Mouse (Mus musculus) hindlimb bud, embryonic 11.5 days (tissue): ENCODE measurements around the gene Ankfn1.

ENCODE experiments used
- DNase-seq: peaks from one replicate; pipeline ENCODE4 v3.0.0-alpha.2; 2012; ENCODE audit warnings: low read depth, low spot score; ENCODE audit errors: extremely low spot score

The Ankfn1 gene

DNA sequence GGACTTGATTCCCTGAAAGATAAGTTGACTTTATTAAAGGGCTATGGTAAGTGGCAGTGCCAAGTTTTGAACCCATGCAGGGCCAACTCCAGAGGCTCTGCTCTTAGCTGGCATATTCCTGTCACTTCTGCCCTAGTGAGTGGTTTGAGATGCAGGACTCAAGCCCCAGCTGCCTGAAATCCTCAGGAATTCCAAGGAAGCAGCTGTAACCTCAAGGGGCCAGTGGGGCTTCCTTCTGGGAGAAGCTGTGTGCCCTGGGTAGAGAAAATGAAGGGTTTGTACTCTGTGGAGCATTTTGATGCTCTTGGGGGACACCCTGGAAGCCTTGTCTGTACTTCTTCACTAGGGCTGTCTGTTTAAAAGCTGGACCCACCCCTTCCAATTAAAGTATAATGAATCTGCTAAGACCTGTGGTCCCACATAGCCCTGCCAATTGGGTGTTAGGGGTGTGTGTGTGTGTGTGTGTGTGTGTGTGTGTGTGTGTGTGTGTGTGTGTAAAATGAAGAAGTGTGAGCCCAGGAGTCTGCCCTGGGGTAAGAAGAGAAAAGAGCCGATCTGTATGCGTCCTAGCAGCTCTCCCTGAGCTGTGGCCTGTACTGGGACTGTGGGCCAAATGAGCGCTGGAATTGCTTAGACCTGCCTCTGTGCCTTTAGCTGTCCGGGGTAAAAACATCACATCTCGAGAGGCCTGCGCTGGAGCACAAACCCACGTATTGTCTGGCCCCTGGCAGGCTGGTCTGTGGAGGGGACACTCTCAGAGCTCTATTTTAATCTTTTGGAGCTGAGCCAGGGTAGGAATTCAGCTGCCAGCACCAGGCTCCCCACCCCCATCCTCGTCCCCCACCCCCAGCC lies 395.4 kb downstream of the Ankfn1 start:
- DNase-seq: no peak

DNA sequence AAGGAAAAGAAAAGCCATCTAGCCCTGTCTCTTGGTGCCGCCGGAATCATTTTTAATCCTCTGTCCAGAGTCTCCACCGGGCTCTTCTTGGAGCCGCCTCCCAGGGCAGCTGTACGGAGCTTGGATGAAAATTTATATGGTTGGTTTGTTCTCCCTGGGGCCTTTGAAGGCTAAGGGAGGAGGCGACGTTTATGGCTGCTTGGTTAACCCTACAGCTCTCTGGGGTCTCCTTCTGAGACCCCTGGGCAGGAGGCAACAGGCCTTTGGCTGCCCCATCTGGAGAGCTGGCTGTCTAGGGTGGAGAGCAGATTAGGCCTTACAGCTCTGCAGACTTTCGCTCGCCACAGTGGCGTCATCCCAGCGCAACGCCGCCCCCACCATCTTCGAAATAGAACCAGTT lies 406.5 kb downstream of the Ankfn1 start:
- no peak for DNase-seq

DNA sequence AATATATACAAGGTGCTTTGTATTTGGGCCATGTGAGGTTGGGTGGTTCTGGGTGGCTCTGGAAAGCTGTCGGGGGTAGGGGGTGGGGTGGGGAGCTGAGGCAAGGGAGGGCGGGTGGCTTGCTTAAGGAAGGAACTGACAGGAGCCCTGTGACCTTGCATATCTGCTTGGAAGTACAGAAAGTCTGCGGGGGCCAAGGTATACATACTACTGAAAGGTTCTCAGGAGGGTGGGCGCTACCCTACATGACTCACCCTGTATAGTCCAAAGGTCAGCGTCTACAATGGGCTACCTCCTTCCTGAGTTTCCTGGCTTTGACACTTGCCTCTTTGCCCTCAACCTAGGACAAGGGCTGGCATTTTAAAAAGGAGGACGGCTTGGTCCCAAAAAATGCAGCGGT lies 407.1 kb downstream of the Ankfn1 start:
- no peak for DNase-seq

DNA sequence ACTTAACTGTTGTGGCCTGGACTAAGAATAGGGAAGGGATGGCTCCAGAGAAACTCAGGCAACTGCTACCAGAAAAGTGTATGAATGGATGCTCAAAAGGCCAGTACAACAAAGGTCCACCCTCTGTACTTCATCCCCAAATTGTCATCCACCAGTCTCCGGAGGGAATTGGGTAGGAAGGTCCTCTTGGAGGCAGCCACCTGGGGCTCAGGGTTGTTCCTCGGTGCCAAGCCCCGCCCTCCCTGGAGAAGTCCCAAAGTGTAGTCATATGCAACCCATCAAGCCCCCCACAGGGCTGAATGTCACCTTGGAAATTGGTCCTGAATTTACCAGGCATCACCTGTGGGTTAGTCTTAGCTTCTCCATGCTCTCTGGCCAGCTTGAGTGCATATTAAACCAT lies 413.5 kb downstream of the Ankfn1 start:
- DNase-seq: no peak

DNA sequence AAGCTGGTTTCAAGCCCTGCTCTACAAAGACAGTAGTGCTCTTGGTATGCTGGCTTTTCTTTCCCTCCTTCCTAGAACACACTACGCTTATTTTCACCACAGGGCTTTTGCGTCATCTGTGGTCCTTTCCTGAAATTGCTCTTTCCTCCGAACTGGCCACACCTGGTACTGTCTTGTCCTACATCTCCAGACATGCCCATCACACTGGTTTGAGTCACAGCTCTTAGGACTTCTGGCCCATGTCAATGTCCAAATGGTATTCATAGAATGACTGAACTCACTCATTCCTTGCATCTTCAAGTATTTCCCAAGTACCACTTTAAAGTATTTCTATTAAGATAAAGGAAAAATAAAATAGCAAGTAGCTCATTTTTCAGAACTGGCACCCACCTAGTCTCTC lies 416.6 kb downstream of the Ankfn1 start:
- DNase-seq: no peak

DNA sequence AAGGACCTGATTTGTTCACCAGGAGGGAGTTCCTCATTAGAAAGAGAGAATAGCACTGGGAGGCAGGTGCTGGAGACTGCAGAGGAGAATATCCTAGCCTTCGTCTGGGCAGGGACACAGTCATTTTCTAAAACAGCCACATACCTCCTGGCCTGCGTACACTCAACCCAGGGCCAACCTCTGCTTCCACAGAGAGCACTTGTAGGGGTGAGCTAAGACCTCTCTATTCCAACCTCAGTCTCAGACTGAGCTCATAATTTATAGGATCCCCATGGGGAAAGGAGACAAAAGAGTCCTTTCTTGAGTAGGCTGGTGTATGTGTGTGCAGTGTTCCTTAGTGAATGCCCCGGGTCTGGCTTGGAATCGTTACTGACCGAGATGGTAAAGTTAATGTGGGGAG lies 418.9 kb downstream of the Ankfn1 start:
- no peak for DNase-seq

DNA sequence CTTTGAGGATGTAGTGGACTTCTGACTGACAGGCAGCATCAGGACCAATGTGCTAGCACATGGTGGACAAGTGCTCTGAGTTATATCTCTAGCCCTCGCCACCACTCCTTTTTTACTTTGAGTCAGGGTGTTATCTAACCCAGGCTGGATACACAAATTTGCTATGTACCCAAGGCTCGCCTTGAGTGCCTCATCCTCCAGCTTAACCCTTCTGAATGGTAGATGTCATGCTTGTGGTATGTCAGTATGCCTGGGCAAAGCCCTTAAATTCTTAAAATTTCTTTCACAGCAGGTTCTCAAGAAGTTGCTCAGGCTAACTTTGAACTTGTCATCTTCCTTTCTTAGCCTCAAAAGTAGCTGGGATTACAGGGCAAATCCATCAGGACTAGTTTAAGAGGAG lies 421.0 kb downstream of the Ankfn1 start:
- no peak for DNase-seq

DNA sequence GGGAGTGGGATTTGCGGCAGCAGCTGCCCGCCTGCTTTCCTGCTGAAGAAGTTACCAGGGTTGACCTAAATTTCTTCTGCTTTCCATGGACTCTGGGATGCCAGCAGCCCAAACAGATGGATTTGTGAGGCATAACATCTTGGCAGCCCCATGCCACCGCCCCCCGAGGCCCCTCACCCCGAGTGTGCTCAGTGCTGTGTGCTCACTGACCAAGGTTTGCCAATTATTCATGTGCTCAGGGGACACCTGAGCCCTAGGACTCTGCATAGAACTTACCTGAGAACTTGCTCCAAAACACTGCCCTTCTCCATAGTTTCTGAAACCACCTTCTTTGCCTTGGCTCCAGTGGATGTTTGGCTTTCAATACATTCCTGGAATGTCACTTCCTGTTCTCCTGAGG lies 421.4 kb downstream of the Ankfn1 start:
- DNase-seq: no peak

DNA sequence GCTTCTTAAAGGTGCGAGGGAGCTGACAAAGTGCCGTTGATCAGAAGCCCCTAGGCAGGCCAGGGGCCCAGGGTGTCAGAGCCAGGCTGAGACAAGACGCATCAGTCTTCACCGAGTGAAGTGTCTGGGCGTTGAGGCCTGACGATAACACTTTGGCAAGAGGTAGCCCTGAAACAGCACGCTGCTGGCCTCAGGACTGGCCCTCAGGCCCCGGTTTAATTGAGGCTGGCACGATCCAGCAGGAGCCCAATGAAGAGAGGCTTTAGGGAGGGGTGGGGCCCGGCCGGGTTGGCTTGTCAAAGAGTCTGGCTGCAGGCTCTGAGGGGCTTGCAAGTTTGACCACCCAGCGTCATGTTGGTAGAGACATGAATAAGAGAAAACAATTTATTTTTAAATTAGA lies 437.2 kb downstream of the Ankfn1 start:
- no peak for DNase-seq
